Mouse (Mus musculus) stomach, embryonic 14.5 days (tissue): ENCODE results near the gene Mvb12b. TPM values are rescaled to one million over a fixed set of nuclear protein-coding genes. Genes with fewer than 3 reads are reported as not detected.

ENCODE experiments used
- ATAC-seq: fragments of 200-750 bp; cut with Nextera tagmentation; 2 replicates; pipeline ENCODE4 v1.8.0; 2017; ENCODE audit warnings: low read depth, moderate TSS enrichment; ENCODE audit not compliant: insufficient number of reproducible peaks, insufficient read depth, low FRiP score
- H3K27ac ChIP-seq: fragments of 300-500 bp; sonication (generic); 2 replicates; pipeline ENCODE4 v1.5.1; 2014; ENCODE audit warnings: mild to moderate bottlenecking, low read length, moderate library complexity, mixed read lengths
- H3K27me3 ChIP-seq: fragments of 300-500 bp; sonication (generic); 2 replicates; pipeline ENCODE4 v1.6.1; 2014; ENCODE audit warnings: low read length, control low read depth, mixed read lengths; ENCODE audit not compliant: control insufficient read depth, insufficient read depth
- H3K36me3 ChIP-seq: fragments of 300-500 bp; sonication (generic); 2 replicates; pipeline ENCODE4 v1.6.1; 2014; ENCODE audit warnings: mild to moderate bottlenecking, control low read depth, low read length, moderate library complexity, mixed read lengths; ENCODE audit not compliant: control insufficient read depth, insufficient read depth
- H3K4me1 ChIP-seq: fragments of 300-500 bp; sonication (generic); 2 replicates; pipeline ENCODE4 v1.6.1; 2014; ENCODE audit warnings: low read length, control low read depth, mixed read lengths; ENCODE audit not compliant: control insufficient read depth, insufficient read depth
- H3K4me2 ChIP-seq: fragments of 300-500 bp; sonication (generic); replicated peaks from 2 replicates; pipeline ENCODE4 v1.6.1; 2014; ENCODE audit warnings: low read depth, low read length, control low read depth
- H3K4me3 ChIP-seq: fragments of 300-500 bp; sonication (generic); 2 replicates; pipeline ENCODE4 v1.5.1; 2014; ENCODE audit warnings: low read depth, low read length, control low read depth
- H3K9ac ChIP-seq: fragments of 300-500 bp; sonication (generic); replicated peaks from 2 replicates; pipeline ENCODE4 v1.6.1; 2014; ENCODE audit warnings: low read depth, mild to moderate bottlenecking, control low read depth, low read length, moderate library complexity, mixed read lengths
- H3K9me3 ChIP-seq: fragments of 300-500 bp; sonication (generic); 2 replicates; pipeline ENCODE4 v1.6.1; 2016; ENCODE audit warnings: low read depth, low read length, control low read depth; ENCODE audit not compliant: control insufficient read depth
- WGBS: fragments of 180-500 bp; shearing (Covaris S2); extraction: QIAGEN DNeasy Blood & Tissue Kit; methylation state at CpG from one replicate; pipeline ENCODE4 v1.1.7; 2014; 5-methylcytosine and 5-hydroxymethylcytosine counted together
- polyA plus RNA-seq: library from polyadenylated mRNA; unstranded; fragments of >200 nt; fragmentation: Nextera tagmentation; extraction: Ambion mirVana; gene quantifications from 2 replicates; pipeline ENCODE4 v1.2.1, GENCODE M21; 2014

Gene Mvb12b
- polyA plus RNA-seq, 1 experiment from 2014 or later, result 20.7 TPM

- Histone ChIP-seq H3K36me3 (no peaks in the 10 kb centered on the region), H3K9ac (no peak overlapping the region), H3K27ac (no peak overlapping the region), H3K27me3 (no peaks in the 10 kb centered on the region), H3K4me1 (peaks cover 5% of the 10 kb centered on the region; the same call in 1 of the 2 replicates), H3K4me2 (no peak overlapping the region), H3K9me3 (no peaks in the 10 kb centered on the region), H3K4me3 (no peak overlapping the region)
- ATAC-seq, result no peak
- WGBS, result 52% methylated on average over 5 of the region's 5 CpGs
Observed at GRCm38 (mm10) chr2:33703286-33703685, 184.5 kb downstream of the Mvb12b start.

- Histone ChIP-seq H3K9ac (no peak overlapping the region), H3K4me1 (peaks cover 5% of the 10 kb centered on the region; the same call in 1 of the 2 replicates), H3K36me3 (no peaks in the 10 kb centered on the region), H3K4me2 (no peak overlapping the region), H3K27me3 (no peaks in the 10 kb centered on the region), H3K27ac (no peak overlapping the region), H3K9me3 (no peaks in the 10 kb centered on the region), H3K4me3 (no peak overlapping the region)
- WGBS, result 65% methylated on average over 5 of the region's 5 CpGs
- no peak for ATAC-seq
Observed at GRCm38 (mm10) chr2:33702705-33703104, 185.0 kb downstream of the Mvb12b start.

GRCm38 (mm10) chr2:33701446-33701815 lies 186.3 kb downstream of the Mvb12b start:
- Histone ChIP-seq H3K9me3 (no peaks in the 10 kb centered on the region; the same call in 1 of the 2 replicates), H3K4me2 (no peak overlapping the region), H3K36me3 (no peaks in the 10 kb centered on the region), H3K4me3 (no peak overlapping the region), H3K4me1 (peaks cover 5% of the 10 kb centered on the region; the same call in 1 of the 2 replicates), H3K27me3 (no peaks in the 10 kb centered on the region), H3K27ac (no peak overlapping the region), H3K9ac (no peak overlapping the region)
- 55% methylated on average over 7 of the region's 7 CpGs for WGBS
- no peak for ATAC-seq

GRCm38 (mm10) chr2:33700581-33701445 lies 186.9 kb downstream of the Mvb12b start:
- H3K9ac ChIP-seq, result no peak overlapping the region
- H3K4me3 ChIP-seq, result no peak overlapping the region
- peaks cover 5% of the 10 kb centered on the region; the same call in 1 of the 2 replicates for H3K4me1 ChIP-seq
- H3K27ac ChIP-seq, result no peak overlapping the region
- peak; percentile 18; the same call in 1 of the 2 replicates for ATAC-seq
- 33% methylated on average over 15 of the region's 15 CpGs for WGBS
- no peaks in the 10 kb centered on the region for H3K36me3 ChIP-seq
- H3K9me3 ChIP-seq, result no peaks in the 10 kb centered on the region; the same call in 1 of the 2 replicates
- no peaks in the 10 kb centered on the region for H3K27me3 ChIP-seq
- no peak overlapping the region for H3K4me2 ChIP-seq

GRCm38 (mm10) chr2:33698898-33699297 lies 188.8 kb downstream of the Mvb12b start:
- Histone ChIP-seq H3K4me1 (peaks cover 5% of the 10 kb centered on the region; the same call in 1 of the 2 replicates), H3K27me3 (no peaks in the 10 kb centered on the region), H3K27ac (no peak overlapping the region), H3K9me3 (no peaks in the 10 kb centered on the region; the same call in 1 of the 2 replicates), H3K36me3 (no peaks in the 10 kb centered on the region), H3K4me3 (no peak overlapping the region), H3K9ac (no peak overlapping the region), H3K4me2 (no peak overlapping the region)
- ATAC-seq, result no peak
- 59% methylated on average over 3 of the region's 3 CpGs for WGBS

- no peak overlapping the region for H3K4me2 ChIP-seq
- WGBS, result 64% methylated on average over 3 of the region's 3 CpGs
- H3K9ac ChIP-seq, result no peak overlapping the region
- no peaks in the 10 kb centered on the region for H3K36me3 ChIP-seq
- no peak for ATAC-seq
- no peaks in the 10 kb centered on the region for H3K4me1 ChIP-seq
- no peak overlapping the region for H3K27ac ChIP-seq
- no peak overlapping the region for H3K4me3 ChIP-seq
- no peaks in the 10 kb centered on the region for H3K27me3 ChIP-seq
- H3K9me3 ChIP-seq, result no peaks in the 10 kb centered on the region; the same call in 1 of the 2 replicates
Observed at GRCm38 (mm10) chr2:33696428-33696827, 191.3 kb downstream of the Mvb12b start.

GRCm38 (mm10) chr2:33693931-33694330 lies 193.8 kb downstream of the Mvb12b start:
- WGBS, result 67% methylated on average over 3 of the region's 3 CpGs
- Histone ChIP-seq H3K27ac (no peak overlapping the region), H3K4me1 (no peaks in the 10 kb centered on the region), H3K9me3 (no peaks in the 10 kb centered on the region; the same call in 1 of the 2 replicates), H3K9ac (no peak overlapping the region), H3K4me3 (no peak overlapping the region), H3K36me3 (no peaks in the 10 kb centered on the region), H3K4me2 (no peak overlapping the region), H3K27me3 (no peaks in the 10 kb centered on the region)
- ATAC-seq, result no peak

GRCm38 (mm10) chr2:33689880-33690462 lies 197.8 kb downstream of the Mvb12b start:
- peaks cover 4% of the 10 kb centered on the region; the same call in 1 of the 2 replicates for H3K9me3 ChIP-seq
- WGBS, result 30% methylated on average over 9 of the region's 9 CpGs
- H3K9ac ChIP-seq, result no peak overlapping the region
- H3K4me2 ChIP-seq, result no peak overlapping the region
- H3K27me3 ChIP-seq, result no peaks in the 10 kb centered on the region
- ATAC-seq, result 0 out of 2 replicates have a peak, but pooled peaks have one; percentile 10
- no peaks in the 10 kb centered on the region for H3K4me1 ChIP-seq
- no peak overlapping the region for H3K27ac ChIP-seq
- no peaks in the 10 kb centered on the region for H3K36me3 ChIP-seq
- H3K4me3 ChIP-seq, result no peak overlapping the region
